Mouse (Mus musculus): Measurements from ENCODE around the gene Olfr60. TPM values are rescaled to one million over a fixed set of nuclear protein-coding genes. Genes with fewer than 3 reads are reported as not detected.

Gene Olfr60
- total and polyA plus RNA-seq, 3 experiments, result not detected

- no peaks in the 10 kb centered on the region for H3K36me3 ChIP-seq (ENCODE audit: control insufficient read depth in 1 of 2, insufficient read depth in 2 of 2, low read length in 2 of 2)
- H3K27ac ChIP-seq (ENCODE audit: control insufficient read depth, low read depth, low read length), result no peak overlapping the region
- no peaks in the 10 kb centered on the region for H3K4me1 ChIP-seq (ENCODE audit: control insufficient read depth in 1 of 2, insufficient read depth in 2 of 2, low read length in 2 of 2)
- no peaks in the 10 kb centered on the region for H3K9me3 ChIP-seq (replicated peaks; ENCODE audit: insufficient read depth, low read length)
- no peak overlapping the region for H3K9ac ChIP-seq (ENCODE audit: control insufficient read depth, low read depth, low read length, poor library complexity, severe bottlenecking)
- no peaks in the 10 kb centered on the region for H3K27me3 ChIP-seq (ENCODE audit: control insufficient read depth in 1 of 2, insufficient read depth in 2 of 2, low read length in 2 of 2)
- H3K79me2 ChIP-seq (ENCODE audit: control insufficient read depth, insufficient read depth, low read length, poor library complexity), result no peaks in the 10 kb centered on the region
- H3K4me3 ChIP-seq (ENCODE audit: control insufficient read depth in 1 of 2, insufficient read depth in 1 of 2, low read depth in 2 of 2, low read length in 2 of 2), result no peak overlapping the region
- DNase-seq (ENCODE audit: low read depth, low spot score), result no peak
- no peak for TF ChIP-seq RCOR1 (IDR thresholded peaks at IDR 0.05; ENCODE audit: low read depth, low read length)
- no peak for TF ChIP-seq TBP (IDR thresholded peaks at IDR 0.05; ENCODE audit: low read depth, low read length)
- TF ChIP-seq MEF2A (IDR thresholded peaks at IDR 0.05; ENCODE audit: extremely low read depth, insufficient replicate concordance, low read depth, low read length, poor library complexity, severe bottlenecking), result no peak
- no peak for TF ChIP-seq MYC (IDR thresholded peaks at IDR 0.05; ENCODE audit: low read depth, low read length)
Measured at GRCm38 (mm10) chr7:140296876-140297275, 64.6 kb downstream of the Olfr60 start.

- Histone ChIP-seq H3K27ac (ENCODE audit: control insufficient read depth, low read depth, low read length) (no peak overlapping the region), H3K27me3 (ENCODE audit: control insufficient read depth in 1 of 2, insufficient read depth in 2 of 2, low read length in 2 of 2) (no peaks in the 10 kb centered on the region), H3K9ac (ENCODE audit: control insufficient read depth, low read depth, low read length, poor library complexity, severe bottlenecking) (no peak overlapping the region), H3K79me2 (ENCODE audit: control insufficient read depth, insufficient read depth, low read length, poor library complexity) (no peaks in the 10 kb centered on the region), H3K4me1 (ENCODE audit: control insufficient read depth in 1 of 2, insufficient read depth in 2 of 2, low read length in 2 of 2) (no peaks in the 10 kb centered on the region), H3K36me3 (ENCODE audit: control insufficient read depth in 1 of 2, insufficient read depth in 2 of 2, low read length in 2 of 2) (no peaks in the 10 kb centered on the region), H3K9me3 (replicated peaks; ENCODE audit: insufficient read depth, low read length) (no peaks in the 10 kb centered on the region), H3K4me3 (ENCODE audit: control insufficient read depth in 1 of 2, insufficient read depth in 1 of 2, low read depth in 2 of 2, low read length in 2 of 2) (no peak overlapping the region)
- no peak for DNase-seq (ENCODE audit: low read depth, low spot score)
- TF ChIP-seq GABPA (IDR thresholded peaks at IDR 0.05; ENCODE audit: low read depth, low read length) (no peak), NELFE (IDR thresholded peaks at IDR 0.05; ENCODE audit: low read depth, low read length) (no peak), CTCF (IDR thresholded peaks at IDR 0.05 in 2 of 3, conservative IDR thresholded peaks at IDR 0.05 in 1 of 3; ENCODE audit: control insufficient read depth in 1 of 3, insufficient read depth in 1 of 3, low read depth in 2 of 3, low read length in 3 of 3, poor library complexity in 1 of 3, severe bottlenecking in 1 of 3) (no peak), CHD2 (IDR thresholded peaks at IDR 0.05; ENCODE audit: low read length) (no peak), BHLHE40 (IDR thresholded peaks at IDR 0.05; ENCODE audit: borderline replicate concordance, low read depth, low read length) (no peak), NRF1 (IDR thresholded peaks at IDR 0.05; ENCODE audit: insufficient read depth, low read depth, low read length, poor library complexity, severe bottlenecking) (no peak), SIN3A (IDR thresholded peaks at IDR 0.05; ENCODE audit: low read length) (no peak), MAFK (IDR thresholded peaks at IDR 0.05; ENCODE audit: borderline replicate concordance, low read depth, low read length) (no peak), JUND (IDR thresholded peaks at IDR 0.05; ENCODE audit: low read depth, low read length) (no peak), TBP (IDR thresholded peaks at IDR 0.05; ENCODE audit: low read depth, low read length) (no peak), MYC (IDR thresholded peaks at IDR 0.05; ENCODE audit: low read depth, low read length) (no peak)
Measured at GRCm38 (mm10) chr7:140295746-140296145, 65.7 kb downstream of the Olfr60 start.

Other genes with a start within 250 kb of the Olfr60 start
- gene Paox, start 245.9 kb downstream of the Olfr60 start, total RNA-seq (2012; rRNA removed), result 0.29 TPM in 1 of 2 replicates, not detected in the other
- gene Paox, start 245.9 kb downstream of the Olfr60 start, polyA plus RNA-seq (2012; ENCODE audit: insufficient read depth in 1 of 2, insufficient read length in 2 of 2, low read depth in 1 of 2, low replicate concordance in 2 of 2, missing spikeins in 1 of 2), result under 1 TPM in 1 of 2 experiments, not detected in 1; 0.25 TPM
- gene Echs1, start 245.2 kb downstream of the Olfr60 start, total RNA-seq (2012; rRNA removed), result 22.8 and 30.3 TPM in 2 replicates
- gene Echs1, start 245.2 kb downstream of the Olfr60 start, polyA plus RNA-seq (2012; ENCODE audit: insufficient read depth in 1 of 2, insufficient read length in 2 of 2, low read depth in 1 of 2, low replicate concordance in 2 of 2, missing spikeins in 1 of 2), result 10 to 100 TPM in 1 of 2 experiments, not detected in 1; 47.7 TPM
- gene Mtg1, start 224.1 kb downstream of the Olfr60 start, total RNA-seq (2012; rRNA removed), result 10.8 and 18.1 TPM in 2 replicates
- gene Mtg1, start 224.1 kb downstream of the Olfr60 start, polyA plus RNA-seq (2012; ENCODE audit: insufficient read depth in 1 of 2, insufficient read length in 2 of 2, low read depth in 1 of 2, low replicate concordance in 2 of 2, missing spikeins in 1 of 2), result 10 to 100 TPM in 1 of 2 experiments, not detected in 1; 38.1 TPM
- gene Sprn, start 206.8 kb downstream of the Olfr60 start, total RNA-seq (2012; rRNA removed), result not detected in 2 replicates
- not detected for gene Sprn, start 206.8 kb downstream of the Olfr60 start, polyA plus RNA-seq (2012; ENCODE audit: insufficient read depth in 1 of 2, insufficient read length in 2 of 2, low read depth in 1 of 2, low replicate concordance in 2 of 2, missing spikeins in 1 of 2)
- gene Olfr522, start 196.9 kb downstream of the Olfr60 start, total RNA-seq (2012; rRNA removed), result not detected in 2 replicates
- gene Olfr522, start 196.9 kb downstream of the Olfr60 start, polyA plus RNA-seq (2012; ENCODE audit: insufficient read depth in 1 of 2, insufficient read length in 2 of 2, low read depth in 1 of 2, low replicate concordance in 2 of 2, missing spikeins in 1 of 2), result not detected
- gene Olfr523, start 188.5 kb downstream of the Olfr60 start, total RNA-seq (2012; rRNA removed), result not detected in 2 replicates
- gene Olfr523, start 188.5 kb downstream of the Olfr60 start, polyA plus RNA-seq (2012; ENCODE audit: insufficient read depth in 1 of 2, insufficient read length in 2 of 2, low read depth in 1 of 2, low replicate concordance in 2 of 2, missing spikeins in 1 of 2), result not detected
- not detected in 2 replicates for gene Olfr524, start 155.7 kb downstream of the Olfr60 start, total RNA-seq (2012; rRNA removed)
- gene Olfr524, start 155.7 kb downstream of the Olfr60 start, polyA plus RNA-seq (2012; ENCODE audit: insufficient read depth in 1 of 2, insufficient read length in 2 of 2, low read depth in 1 of 2, low replicate concordance in 2 of 2, missing spikeins in 1 of 2), result not detected
- not detected in 2 replicates for gene Cd163l1, start 143.4 kb downstream of the Olfr60 start, total RNA-seq (2012; rRNA removed)
- gene Cd163l1, start 143.4 kb downstream of the Olfr60 start, polyA plus RNA-seq (2012; ENCODE audit: insufficient read depth in 1 of 2, insufficient read length in 2 of 2, low read depth in 1 of 2, low replicate concordance in 2 of 2, missing spikeins in 1 of 2), result not detected
- gene 5830411N06Rik, start 114.4 kb downstream of the Olfr60 start, total RNA-seq (2012; rRNA removed), result not detected in 2 replicates
- gene 5830411N06Rik, start 114.4 kb downstream of the Olfr60 start, polyA plus RNA-seq (2012; ENCODE audit: insufficient read depth in 1 of 2, insufficient read length in 2 of 2, low read depth in 1 of 2, low replicate concordance in 2 of 2, missing spikeins in 1 of 2), result not detected
- gene Olfr525, start 40.8 kb downstream of the Olfr60 start, total RNA-seq (2012; rRNA removed), result not detected in 2 replicates
- under 1 TPM in 1 of 2 experiments, not detected in 1; 0.01 TPM for gene Olfr525, start 40.8 kb downstream of the Olfr60 start, polyA plus RNA-seq (2012; ENCODE audit: insufficient read depth in 1 of 2, insufficient read length in 2 of 2, low read depth in 1 of 2, low replicate concordance in 2 of 2, missing spikeins in 1 of 2)
- gene Olfr527, start 27.7 kb downstream of the Olfr60 start, total RNA-seq (2012; rRNA removed), result not detected in 2 replicates
- gene Olfr527, start 27.7 kb downstream of the Olfr60 start, polyA plus RNA-seq (2012; ENCODE audit: insufficient read depth in 1 of 2, insufficient read length in 2 of 2, low read depth in 1 of 2, low replicate concordance in 2 of 2, missing spikeins in 1 of 2), result not detected
- gene Olfr530, start 14.7 kb upstream of the Olfr60 start, total RNA-seq (2012; rRNA removed), result not detected in 2 replicates
- not detected for gene Olfr530, start 14.7 kb upstream of the Olfr60 start, polyA plus RNA-seq (2012; ENCODE audit: insufficient read depth in 1 of 2, insufficient read length in 2 of 2, low read depth in 1 of 2, low replicate concordance in 2 of 2, missing spikeins in 1 of 2)
- gene Olfr531, start 41.2 kb upstream of the Olfr60 start, total RNA-seq (2012; rRNA removed), result not detected in 2 replicates
- gene Olfr531, start 41.2 kb upstream of the Olfr60 start, polyA plus RNA-seq (2012; ENCODE audit: insufficient read depth in 1 of 2, insufficient read length in 2 of 2, low read depth in 1 of 2, low replicate concordance in 2 of 2, missing spikeins in 1 of 2), result not detected
- gene Olfr532, start 60.0 kb upstream of the Olfr60 start, total RNA-seq (2012; rRNA removed), result not detected in 2 replicates
- not detected for gene Olfr532, start 60.0 kb upstream of the Olfr60 start, polyA plus RNA-seq (2012; ENCODE audit: insufficient read depth in 1 of 2, insufficient read length in 2 of 2, low read depth in 1 of 2, low replicate concordance in 2 of 2, missing spikeins in 1 of 2)
- not detected in 2 replicates for gene Olfr533, start 101.7 kb upstream of the Olfr60 start, total RNA-seq (2012; rRNA removed)
- not detected for gene Olfr533, start 101.7 kb upstream of the Olfr60 start, polyA plus RNA-seq (2012; ENCODE audit: insufficient read depth in 1 of 2, insufficient read length in 2 of 2, low read depth in 1 of 2, low replicate concordance in 2 of 2, missing spikeins in 1 of 2)
- not detected in 2 replicates for gene Olfr535, start 122.5 kb upstream of the Olfr60 start, total RNA-seq (2012; rRNA removed)
- gene Olfr535, start 122.5 kb upstream of the Olfr60 start, polyA plus RNA-seq (2012; ENCODE audit: insufficient read depth in 1 of 2, insufficient read length in 2 of 2, low read depth in 1 of 2, low replicate concordance in 2 of 2, missing spikeins in 1 of 2), result not detected
- gene Olfr536, start 145.7 kb upstream of the Olfr60 start, total RNA-seq (2012; rRNA removed), result not detected in 2 replicates
- gene Olfr536, start 145.7 kb upstream of the Olfr60 start, polyA plus RNA-seq (2012; ENCODE audit: insufficient read depth in 1 of 2, insufficient read length in 2 of 2, low read depth in 1 of 2, low replicate concordance in 2 of 2, missing spikeins in 1 of 2), result not detected
- not detected in 2 replicates for gene Olfr538, start 206.2 kb upstream of the Olfr60 start, total RNA-seq (2012; rRNA removed)
- not detected for gene Olfr538, start 206.2 kb upstream of the Olfr60 start, polyA plus RNA-seq (2012; ENCODE audit: insufficient read depth in 1 of 2, insufficient read length in 2 of 2, low read depth in 1 of 2, low replicate concordance in 2 of 2, missing spikeins in 1 of 2)
- not detected in 2 replicates for gene Olfr46, start 239.6 kb upstream of the Olfr60 start, total RNA-seq (2012; rRNA removed)
- gene Olfr46, start 239.6 kb upstream of the Olfr60 start, polyA plus RNA-seq (2012; ENCODE audit: insufficient read depth in 1 of 2, insufficient read length in 2 of 2, low read depth in 1 of 2, low replicate concordance in 2 of 2, missing spikeins in 1 of 2), result not detected

All from MEL (cell line).